Mouse (Mus musculus) hindbrain, embryonic 14.5 days (tissue): Measurements from ENCODE around the gene Pomc. TPM values are rescaled to one million over a fixed set of nuclear protein-coding genes. Genes with fewer than 3 reads are reported as not detected.

Experiments
- ATAC-seq: fragments of 200-750 bp; cut with Nextera tagmentation; 2 replicates; pipeline ENCODE4 v1.8.0; 2017; ENCODE audit warnings: moderate number of reproducible peaks, mild to moderate bottlenecking, moderate TSS enrichment, moderate library complexity; ENCODE audit not compliant: low FRiP score
- DNase-seq: peaks from one replicate; pipeline ENCODE4 v3.0.0-alpha.2; 2015; ENCODE audit warnings: low spot score
- H3K27ac ChIP-seq: fragments of 300-500 bp; sonication (generic); 2 replicates; pipeline ENCODE4 v1.5.1; 2014; ENCODE audit warnings: mild to moderate bottlenecking, moderate library complexity
- H3K27me3 ChIP-seq: fragments of 300-500 bp; sonication (generic); 2 replicates; pipeline ENCODE4 v1.6.1; 2014; ENCODE audit warnings: mild to moderate bottlenecking, low read length, mixed read lengths; ENCODE audit not compliant: control insufficient read depth, insufficient read depth
- H3K36me3 ChIP-seq: fragments of 300-500 bp; sonication (generic); replicated peaks from 2 replicates; pipeline ENCODE4 v1.6.1; 2014; ENCODE audit not compliant: control insufficient read depth, insufficient read depth
- H3K4me1 ChIP-seq: fragments of 300-500 bp; sonication (generic); replicated peaks from 2 replicates; pipeline ENCODE4 v1.6.1; 2014; ENCODE audit warnings: antibody characterized with exemption, low read length, mixed read lengths; ENCODE audit not compliant: control insufficient read depth, insufficient read depth
- H3K4me2 ChIP-seq: fragments of 300-500 bp; sonication (generic); replicated peaks from 2 replicates; pipeline ENCODE4 v1.6.1; 2014; ENCODE audit warnings: mild to moderate bottlenecking, moderate library complexity
- H3K4me3 ChIP-seq: fragments of 300-500 bp; sonication (generic); replicated peaks from 2 replicates; pipeline ENCODE4 v1.5.1; 2014; ENCODE audit warnings: mild to moderate bottlenecking, low read length
- H3K9ac ChIP-seq: fragments of 300-500 bp; sonication (generic); 2 replicates; pipeline ENCODE4 v1.6.1; 2014
- H3K9me3 ChIP-seq: fragments of 300-500 bp; sonication (generic); 2 replicates; pipeline ENCODE4 v1.6.1; 2016; ENCODE audit warnings: low read length; ENCODE audit not compliant: control insufficient read depth
- WGBS: fragments of 180-500 bp; shearing (Covaris S2); extraction: QIAGEN DNeasy Blood & Tissue Kit; methylation state at CpG from one replicate; pipeline ENCODE4 v1.1.7; 2014; 5-methylcytosine and 5-hydroxymethylcytosine counted together
- polyA plus RNA-seq: library from polyadenylated mRNA; unstranded; fragments of >200 nt; fragmentation: Nextera tagmentation; extraction: Ambion mirVana; gene quantifications from 2 replicates; pipeline ENCODE4 v1.2.1, GENCODE M21; 2014

The Pomc gene
- 3.3 and 3.9 TPM in 2 replicates for polyA plus RNA-seq

GRCm38 (mm10) chr12:3954651-3955050 is at the start of gene Pomc:
Gene Pomc, plus strand, starts transcription at chr12:3954951.
- DNase-seq (no peak), ATAC-seq (no peak)
- Histone ChIP-seq H3K4me1 (peaks cover 4% of the 10 kb centered on the region; the same call in 1 of the 2 replicates), H3K9ac (no peak within 1 kb of the TSS), H3K4me3 (no peak within 1 kb of the TSS), H3K9me3 (no peaks in the 10 kb centered on the region), H3K27me3 (peaks cover 29% of the 10 kb centered on the region), H3K4me2 (0 out of 2 replicates have a peak within 1 kb of the TSS, but pooled peaks have one; percentile 21), H3K36me3 (no peaks in the 10 kb centered on the region), H3K27ac (no peak within 1 kb of the TSS)
- 17% methylated on average over 22 of the region's 22 CpGs for WGBS

- Histone ChIP-seq H3K4me3 (no peak overlapping the region), H3K27me3 (no peaks in the 10 kb centered on the region), H3K36me3 (peaks cover 95% of the 10 kb centered on the region), H3K9ac (no peak overlapping the region), H3K4me2 (no peak overlapping the region), H3K27ac (no peak overlapping the region), H3K4me1 (no peaks in the 10 kb centered on the region), H3K9me3 (no peaks in the 10 kb centered on the region)
- no peak for ATAC-seq
- 95% methylated on average over 9 of the region's 9 CpGs for WGBS
- no peak for DNase-seq
These were observed 49.3 kb upstream of the Pomc start for GRCm38 (mm10) chr12:3905436-3905835.

GRCm38 (mm10) chr12:3906308-3906707 is 48.4 kb upstream of the Pomc start:
- H3K9me3 ChIP-seq: no peaks in the 10 kb centered on the region
- no peak overlapping the region for H3K9ac ChIP-seq
- H3K36me3 ChIP-seq: peaks cover 96% of the 10 kb centered on the region
- no peaks in the 10 kb centered on the region for H3K4me1 ChIP-seq
- no peak overlapping the region for H3K4me3 ChIP-seq
- H3K27me3 ChIP-seq: no peaks in the 10 kb centered on the region
- no peak overlapping the region for H3K4me2 ChIP-seq
- H3K27ac ChIP-seq: no peak overlapping the region
- DNase-seq (no peak), ATAC-seq (no peak)

- 89% methylated on average over 4 of the region's 4 CpGs for WGBS
- H3K4me2 ChIP-seq: no peak overlapping the region
- no peak overlapping the region for H3K4me3 ChIP-seq
- no peak overlapping the region for H3K9ac ChIP-seq
- ATAC-seq (no peak), DNase-seq (no peak)
- no peaks in the 10 kb centered on the region for H3K4me1 ChIP-seq
- peaks cover 95% of the 10 kb centered on the region for H3K36me3 ChIP-seq
- no peaks in the 10 kb centered on the region for H3K27me3 ChIP-seq
- H3K27ac ChIP-seq: no peak overlapping the region
- H3K9me3 ChIP-seq: no peaks in the 10 kb centered on the region
These were observed 47.7 kb upstream of the Pomc start for GRCm38 (mm10) chr12:3907008-3907407.

- Histone ChIP-seq H3K4me1 (no peaks in the 10 kb centered on the region), H3K9me3 (no peaks in the 10 kb centered on the region), H3K9ac (no peak overlapping the region), H3K4me2 (no peak overlapping the region), H3K27me3 (no peaks in the 10 kb centered on the region), H3K36me3 (peaks cover 91% of the 10 kb centered on the region), H3K27ac (no peak overlapping the region), H3K4me3 (no peak overlapping the region)
- ATAC-seq (no peak), DNase-seq (no peak)
- 73% methylated on average over 13 of the region's 13 CpGs for WGBS
These were observed 47.3 kb upstream of the Pomc start for GRCm38 (mm10) chr12:3907418-3907817.

GRCm38 (mm10) chr12:3910466-3911093 is 44.2 kb upstream of the Pomc start:
- no peaks in the 10 kb centered on the region for H3K27me3 ChIP-seq
- H3K9me3 ChIP-seq: no peaks in the 10 kb centered on the region
- H3K36me3 ChIP-seq: peaks cover 67% of the 10 kb centered on the region
- 72% methylated on average over 10 of the region's 10 CpGs for WGBS
- ATAC-seq (no peak), DNase-seq (no peak)
- H3K4me3 ChIP-seq: no peak overlapping the region
- no peaks in the 10 kb centered on the region for H3K4me1 ChIP-seq
- no peak overlapping the region for H3K4me2 ChIP-seq
- H3K9ac ChIP-seq: no peak overlapping the region
- no peak overlapping the region for H3K27ac ChIP-seq

- Histone ChIP-seq H3K4me2 (no peak overlapping the region), H3K4me1 (no peaks in the 10 kb centered on the region), H3K27ac (no peak overlapping the region), H3K4me3 (no peak overlapping the region), H3K36me3 (peaks cover 54% of the 10 kb centered on the region), H3K27me3 (no peaks in the 10 kb centered on the region), H3K9ac (no peak overlapping the region), H3K9me3 (no peaks in the 10 kb centered on the region)
- WGBS: 96% methylated on average over 7 of the region's 7 CpGs
- no peak for ATAC-seq
- no peak for DNase-seq
These were observed 42.9 kb upstream of the Pomc start for GRCm38 (mm10) chr12:3911831-3912348.

GRCm38 (mm10) chr12:3915852-3916251 is 38.9 kb upstream of the Pomc start:
- no peak for DNase-seq
- WGBS: 91% methylated on average over 3 of the region's 3 CpGs
- H3K27ac ChIP-seq: no peak overlapping the region
- no peak overlapping the region for H3K4me3 ChIP-seq
- no peak for ATAC-seq
- H3K4me2 ChIP-seq: no peak overlapping the region
- H3K9ac ChIP-seq: no peak overlapping the region
- H3K9me3 ChIP-seq: no peaks in the 10 kb centered on the region
- H3K4me1 ChIP-seq: no peaks in the 10 kb centered on the region
- H3K27me3 ChIP-seq: no peaks in the 10 kb centered on the region
- peaks cover 15% of the 10 kb centered on the region; the same call in 1 of the 2 replicates for H3K36me3 ChIP-seq

- Histone ChIP-seq H3K4me3 (no peak overlapping the region), H3K4me2 (no peak overlapping the region), H3K27ac (no peak overlapping the region), H3K9me3 (no peaks in the 10 kb centered on the region), H3K27me3 (no peaks in the 10 kb centered on the region), H3K4me1 (peaks cover 7% of the 10 kb centered on the region; the same call in 1 of the 2 replicates), H3K36me3 (peaks cover 6% of the 10 kb centered on the region; the same call in 1 of the 2 replicates), H3K9ac (no peak overlapping the region)
- DNase-seq: no peak
- 17% methylated on average over 14 of the region's 14 CpGs for WGBS
- peak; percentile 64; the same call in 1 of the 2 replicates for ATAC-seq
These were observed 36.9 kb upstream of the Pomc start for GRCm38 (mm10) chr12:3917668-3918341.
